In genomic region chr10:17725037-17725584, GRCm38 (mm10) we compare ENCODE assay signal across 8 mouse cellular contexts. TPM values are rescaled to one million over a fixed set of nuclear protein-coding genes. Genes with fewer than 3 reads are reported as not detected.
A peak's percentile ranks its signal among the peaks of the same experiment; 100 is the strongest.
DNase-seq lines count a peak whose midpoint lies in the region; ATAC-seq and TF ChIP-seq lines count a peak whose summit lies in the region.

No protein-coding gene starts in this region.

- intact Hi-C loops in gastrocnemius, postnatal 36 days (cut with DNase I), result loop anchor here (10.0 kb wide), 3 partner anchors 360 to 1170 kb away; no protein-coding TSS in a partner anchor

- H3K4me3 ChIP-seq in lung, adult 2 months (replicated peaks; ENCODE audit: extremely low read depth, low read depth, low read length), result peak overlapping the region; percentile 46
- peak overlapping the region; percentile 76 for H3K4me3 ChIP-seq in embryonic facial prominence, embryonic 10.5 days
- peak overlapping the region; percentile 99 for H3K4me3 ChIP-seq in hindbrain, embryonic 13.5 days
- peak overlapping the region; percentile 98 for H3K4me3 ChIP-seq in midbrain, embryonic 16.5 days (ENCODE audit: low read depth, low read length)

- peak overlapping the region; percentile 59 for H3K4me2 ChIP-seq in hindbrain, embryonic 13.5 days
- H3K4me2 ChIP-seq in midbrain, embryonic 16.5 days (ENCODE audit: low read length), result peak overlapping the region; percentile 75

- no peak for TF ChIP-seq CTCF in lung, adult 2 months (IDR thresholded peaks at IDR 0.05; ENCODE audit: insufficient read depth, low read length)

- no peak for ATAC-seq in hindbrain, embryonic 13.5 days (ENCODE audit: low FRiP score)
- no peak for ATAC-seq in midbrain, embryonic 16.5 days
- ATAC-seq in activated CD4-positive, CD25-positive, alpha-beta regulatory T cell, adult 4 months, result no peak

- DNase-seq in lung, adult 2 months, result no peak
- no peak for DNase-seq in lung, adult 18-20 months
- DNase-seq in embryonic facial prominence, embryonic 10.5 days (ENCODE audit: low spot score), result no peak
- DNase-seq in gastrocnemius, postnatal 36 days, result no peak
- no peak for DNase-seq in urinary bladder, postnatal 14 days (ENCODE audit: low spot score)

- no peaks in the 10 kb centered on the region for H3K27me3 ChIP-seq in embryonic facial prominence, embryonic 10.5 days (replicated peaks; ENCODE audit: low read depth, poor library complexity, severe bottlenecking)
- H3K27me3 ChIP-seq in hindbrain, embryonic 13.5 days, result no peaks in the 10 kb centered on the region
- no peaks in the 10 kb centered on the region for H3K27me3 ChIP-seq in midbrain, embryonic 16.5 days (ENCODE audit: control insufficient read depth, insufficient read depth, low read depth, low read length)

- peaks cover 7% of the 10 kb centered on the region for H3K36me3 ChIP-seq in embryonic facial prominence, embryonic 10.5 days (replicated peaks)
- H3K36me3 ChIP-seq in hindbrain, embryonic 13.5 days, result no peaks in the 10 kb centered on the region
- no peaks in the 10 kb centered on the region for H3K36me3 ChIP-seq in midbrain, embryonic 16.5 days (ENCODE audit: control insufficient read depth, insufficient read depth, low read length)

- 0 out of 2 replicates have a peak, but pooled peaks have one; percentile 4 for TF ChIP-seq POLR2A in lung, adult 2 months (IDR thresholded peaks at IDR 0.05; ENCODE audit: borderline replicate concordance, extremely low read depth, low read depth, low read length)

- no peaks in the 10 kb centered on the region for H3K9me3 ChIP-seq in embryonic facial prominence, embryonic 10.5 days
- H3K9me3 ChIP-seq in hindbrain, embryonic 13.5 days, result no peaks in the 10 kb centered on the region
- H3K9me3 ChIP-seq in midbrain, embryonic 16.5 days (replicated peaks; ENCODE audit: control insufficient read depth, low read length, poor library complexity, severe bottlenecking), result no peaks in the 10 kb centered on the region

- H3K4me1 ChIP-seq in lung, adult 2 months (ENCODE audit: control insufficient read depth, insufficient read depth, low read length), result peaks cover 7% of the 10 kb centered on the region; the same call in 1 of the 2 replicates
- H3K4me1 ChIP-seq in embryonic facial prominence, embryonic 10.5 days, result peaks cover 51% of the 10 kb centered on the region
- peaks cover 32% of the 10 kb centered on the region for H3K4me1 ChIP-seq in hindbrain, embryonic 13.5 days (replicated peaks)
- H3K4me1 ChIP-seq in midbrain, embryonic 16.5 days (ENCODE audit: control insufficient read depth, insufficient read depth, low read length), result peaks cover 34% of the 10 kb centered on the region

- WGBS in lung, adult 2 months, result 45% methylated on average over 8 of the region's 8 CpGs
- 17% methylated on average over 8 of the region's 8 CpGs for WGBS in embryonic facial prominence, embryonic 10.5 days
- 18% methylated on average over 8 of the region's 8 CpGs for WGBS in hindbrain, embryonic 13.5 days
- WGBS in midbrain, embryonic 16.5 days, result 10% methylated on average over 8 of the region's 8 CpGs

- H3K27ac ChIP-seq in embryonic facial prominence, embryonic 10.5 days (replicated peaks), result no peak overlapping the region; the same call in 1 of the 2 replicates
- peak overlapping the region; percentile 76 for H3K27ac ChIP-seq in hindbrain, embryonic 13.5 days
- H3K27ac ChIP-seq in midbrain, embryonic 16.5 days (ENCODE audit: low read length), result peak overlapping the region; percentile 53

- peak overlapping the region; percentile 98 for H3K9ac ChIP-seq in hindbrain, embryonic 13.5 days
- peak overlapping the region; percentile 62 for H3K9ac ChIP-seq in midbrain, embryonic 16.5 days (ENCODE audit: low read depth, low read length)

RNA-seq across cellular contexts. Expression of gene Cited2, which starts 2.1 kb away (rescaled TPM):
- polyA plus RNA-seq in lung, adult 2 months (2012; rRNA removed), result 55.0 and 78.3 TPM in 2 replicates
- 43.6 and 53.3 TPM in 2 replicates for polyA plus RNA-seq in embryonic facial prominence, embryonic 10.5 days (2016; fragmentation: Nextera tagmentation; extraction: Ambion mirVana)
- polyA plus RNA-seq in hindbrain, embryonic 13.5 days (2015; fragmentation: Nextera tagmentation; extraction: Ambion mirVana), result 86.3 and 101 TPM in 2 replicates
- polyA plus RNA-seq in midbrain, embryonic 16.5 days (2015; fragmentation: Nextera tagmentation; extraction: Ambion mirVana), result 52.8 and 59.7 TPM in 2 replicates
- polyA plus RNA-seq in activated CD4-positive, CD25-positive, alpha-beta regulatory T cell, adult 4 months (2017; shearing (Covaris generic)), result 1 to 10 TPM; 5.1 to 7.6 TPM
- 10 to 100 TPM; 45.9 to 51.3 TPM for total RNA-seq in gastrocnemius, postnatal 36 days (2021)

Comparison
In these comparisons a context has a peak if more than half of its experiments do, and no peak if none do; other contexts are left out.
1. H3K4me3 ChIP-seq: peak in every context shown above with its lines; median percentile 99 in hindbrain, embryonic 13.5 days; 98 in midbrain, embryonic 16.5 days; 76 in embryonic facial prominence, embryonic 10.5 days; 46 in lung, adult 2 months.